Mouse (Mus musculus): ENCODE data around the gene Adssl1. TPM values are rescaled to one million over a fixed set of nuclear protein-coding genes. Genes with fewer than 3 reads are reported as not detected.

The Adssl1 gene
- total and polyA plus RNA-seq, 3 experiments: 58.2 to 63.9 TPM; not detected in 1

GRCm38 (mm10) chr12:112674132-112675011 is 54.5 kb downstream of the Adssl1 start, which contains the start of gene Akt1:
Gene Akt1 (minus strand): TSS chr12:112674884.
- Histone ChIP-seq H3K4me1 (ENCODE audit: control insufficient read depth in 1 of 2, insufficient read depth in 2 of 2, low read length in 2 of 2) (peaks cover 8 to 47% of the 10 kb centered on the region in 2 experiments), H3K36me3 (ENCODE audit: control insufficient read depth in 1 of 2, insufficient read depth in 2 of 2, low read length in 2 of 2) (peaks cover 10 to 20% of the 10 kb centered on the region in 2 experiments; a peak in 3 of 4 replicates), H3K27ac (ENCODE audit: control insufficient read depth, low read depth, low read length) (peak within 1 kb of the TSS; percentile 84), H3K9me3 (replicated peaks; ENCODE audit: insufficient read depth, low read length) (no peaks in the 10 kb centered on the region), H3K4me3 (ENCODE audit: control insufficient read depth in 1 of 2, insufficient read depth in 1 of 2, low read depth in 2 of 2, low read length in 2 of 2) (peak within 1 kb of the TSS; percentile 84 to 92), H3K27me3 (ENCODE audit: control insufficient read depth in 1 of 2, insufficient read depth in 2 of 2, low read length in 2 of 2) (no peaks in the 10 kb centered on the region), H3K9ac (ENCODE audit: control insufficient read depth, low read depth, low read length, poor library complexity, severe bottlenecking) (peak within 1 kb of the TSS; percentile 91), H3K79me2 (ENCODE audit: control insufficient read depth, insufficient read depth, low read length, poor library complexity) (peaks cover 54% of the 10 kb centered on the region)
- TF ChIP-seq HCFC1 (IDR thresholded peaks at IDR 0.05; ENCODE audit: low read depth, low read length) (peak; percentile 89), ZMIZ1 (IDR thresholded peaks at IDR 0.05; ENCODE audit: low read depth, low read length) (peak; percentile 97), POLR2AphosphoS2 (IDR thresholded peaks at IDR 0.05; ENCODE audit: low read length) (peak; percentile 98), E2F4 (IDR thresholded peaks at IDR 0.05; ENCODE audit: borderline replicate concordance, low read depth, low read length) (no peak), POLR2AphosphoS5 (IDR thresholded peaks at IDR 0.05; ENCODE audit: borderline replicate concordance, low read depth, low read length) (peak; percentile 97), USF1 (IDR thresholded peaks at IDR 0.05; ENCODE audit: low read depth, low read length) (peak; percentile 3; the same call in 1 of the 2 replicates), KAT2A (conservative IDR thresholded peaks at IDR 0.05; ENCODE audit: low read depth, low read length) (no peak; the same call in 1 of the 2 replicates), MAZ (IDR thresholded peaks at IDR 0.05; ENCODE audit: low read depth, low read length) (peak; percentile 80; the same call in 1 of the 2 replicates), MAX (IDR thresholded peaks at IDR 0.05; ENCODE audit: low read length) (peak; percentile 76; the same call in 1 of the 2 replicates), USF2 (IDR thresholded peaks at IDR 0.05; ENCODE audit: borderline replicate concordance in 1 of 2, insufficient read depth in 1 of 2, low read depth in 1 of 2, low read length in 2 of 2) (no peak), MEF2A (IDR thresholded peaks at IDR 0.05; ENCODE audit: extremely low read depth, insufficient replicate concordance, low read depth, low read length, poor library complexity, severe bottlenecking) (0 out of 2 replicates have a peak, but pooled peaks have one; percentile 22), ETS1 (IDR thresholded peaks at IDR 0.05; ENCODE audit: low read depth, low read length) (peak; percentile 62; the same call in 1 of the 2 replicates), TCF12 (IDR thresholded peaks at IDR 0.05; ENCODE audit: low read depth, low read length) (peak; percentile 78), GATA1 (IDR thresholded peaks at IDR 0.05; ENCODE audit: low read depth, low read length) (peak; percentile 76), CHD1 (IDR thresholded peaks at IDR 0.05; ENCODE audit: low read depth, low read length) (peak; percentile 32), UBTF (IDR thresholded peaks at IDR 0.05; ENCODE audit: borderline replicate concordance, insufficient read depth, low read depth, low read length) (peak; percentile 84), NELFE (IDR thresholded peaks at IDR 0.05; ENCODE audit: low read depth, low read length) (peak; percentile 98), EP300 (IDR thresholded peaks at IDR 0.05; ENCODE audit: low read depth in 1 of 2, low read length in 2 of 2) (peak; percentile 30 to 65; a peak in 3 of 4 replicates), SMC3 (IDR thresholded peaks at IDR 0.05; ENCODE audit: low read depth, low read length) (no peak), NRF1 (IDR thresholded peaks at IDR 0.05; ENCODE audit: insufficient read depth, low read depth, low read length, poor library complexity, severe bottlenecking) (peak; percentile 72), POLR2A (IDR thresholded peaks at IDR 0.05; ENCODE audit: control insufficient read depth in 1 of 2, insufficient read depth in 1 of 2, low read depth in 1 of 2, low read length in 2 of 2, poor library complexity in 1 of 2) (peak in 1 of 2 experiments; percentile 99; a peak in 2 of 4 replicates), ELF1 (IDR thresholded peaks at IDR 0.05; ENCODE audit: low read depth, low read length) (peak; percentile 89), GABPA (IDR thresholded peaks at IDR 0.05; ENCODE audit: low read depth, low read length) (no peak), TAL1 (IDR thresholded peaks at IDR 0.05; ENCODE audit: low read length) (peak; percentile 88), BHLHE40 (IDR thresholded peaks at IDR 0.05; ENCODE audit: borderline replicate concordance, low read depth, low read length) (no peak), RAD21 (IDR thresholded peaks at IDR 0.05; ENCODE audit: low read depth, low read length) (no peak), SIN3A (IDR thresholded peaks at IDR 0.05; ENCODE audit: low read length) (peak; percentile 95), MAFK (IDR thresholded peaks at IDR 0.05; ENCODE audit: borderline replicate concordance, low read depth, low read length) (no peak), MXI1 (IDR thresholded peaks at IDR 0.05; ENCODE audit: low read depth, low read length) (peak; percentile 77), RCOR1 (IDR thresholded peaks at IDR 0.05; ENCODE audit: low read depth, low read length) (peak; percentile 10; the same call in 1 of the 2 replicates), TBP (IDR thresholded peaks at IDR 0.05; ENCODE audit: low read depth, low read length) (peak; percentile 95), ZNF384 (IDR thresholded peaks at IDR 0.05; ENCODE audit: low read depth, low read length) (no peak), ZC3H11A (IDR thresholded peaks at IDR 0.05; ENCODE audit: low read depth, low read length) (no peak), MYC (IDR thresholded peaks at IDR 0.05; ENCODE audit: low read depth, low read length) (peak; percentile 91)
- peak; percentile 100 for DNase-seq (ENCODE audit: low read depth, low spot score)
